Mouse (Mus musculus): ENCODE results near the gene Qrich1. TPM values are rescaled to one million over a fixed set of nuclear protein-coding genes. Genes with fewer than 3 reads are reported as not detected.

Qrich1 gene
- polyA plus RNA-seq, 1 experiment from 2014 or later, result 148 TPM

- Histone ChIP-seq H3K27ac (replicated peaks) (no peak overlapping the region), H3K9me3 (no peaks in the 10 kb centered on the region), H3K4me2 (replicated peaks) (no peak overlapping the region), H3K4me1 (no peaks in the 10 kb centered on the region), H3K9ac (replicated peaks) (no peak overlapping the region), H3K27me3 (no peaks in the 10 kb centered on the region), H3K4me3 (no peak overlapping the region), H3K36me3 (peaks cover 76% of the 10 kb centered on the region)
- 94% methylated on average over 1 of the region's 1 CpGs for WGBS
- no peak for ATAC-seq (replicated peaks)
Observed at GRCm38 (mm10) chr9:108531496-108531895, 14.9 kb downstream of the Qrich1 start.

GRCm38 (mm10) chr9:108540846-108541245, 24.2 kb downstream of the Qrich1 start:
- Histone ChIP-seq H3K4me2 (replicated peaks) (no peak overlapping the region), H3K9me3 (no peaks in the 10 kb centered on the region)
- no peak for ATAC-seq (replicated peaks)

GRCm38 (mm10) chr9:108545986-108546385, 29.4 kb downstream of the Qrich1 start:
- Histone ChIP-seq H3K4me1 (no peaks in the 10 kb centered on the region), H3K9ac (replicated peaks) (no peak overlapping the region), H3K4me2 (replicated peaks) (no peak overlapping the region), H3K27me3 (no peaks in the 10 kb centered on the region), H3K36me3 (peaks cover 88% of the 10 kb centered on the region), H3K9me3 (no peaks in the 10 kb centered on the region), H3K4me3 (no peak overlapping the region), H3K27ac (replicated peaks) (no peak overlapping the region)
- 94% methylated on average over 3 of the region's 3 CpGs for WGBS
- no peak for ATAC-seq (replicated peaks)

More at GRCm38 (mm10) chr9:108540846-108541245, 24.2 kb downstream of the Qrich1 start:
- no peak overlapping the region for H3K27ac ChIP-seq (replicated peaks)
- H3K36me3 ChIP-seq, result peaks cover 83% of the 10 kb centered on the region
- no peak overlapping the region for H3K9ac ChIP-seq (replicated peaks)
- no peaks in the 10 kb centered on the region for H3K27me3 ChIP-seq
- H3K4me3 ChIP-seq, result no peak overlapping the region
- no peaks in the 10 kb centered on the region for H3K4me1 ChIP-seq

- WGBS, result 95% methylated on average over 1 of the region's 1 CpGs
- H3K36me3 ChIP-seq, result peaks cover 88% of the 10 kb centered on the region
- H3K4me3 ChIP-seq, result no peak overlapping the region
- no peaks in the 10 kb centered on the region for H3K9me3 ChIP-seq
- no peak overlapping the region for H3K9ac ChIP-seq (replicated peaks)
- H3K27ac ChIP-seq (replicated peaks), result no peak overlapping the region
- ATAC-seq (replicated peaks), result no peak
- no peak overlapping the region for H3K4me2 ChIP-seq (replicated peaks)
- no peaks in the 10 kb centered on the region for H3K27me3 ChIP-seq
- H3K4me1 ChIP-seq, result no peaks in the 10 kb centered on the region
Observed at GRCm38 (mm10) chr9:108546875-108547274, 30.3 kb downstream of the Qrich1 start.

- Histone ChIP-seq H3K9me3 (no peaks in the 10 kb centered on the region), H3K4me3 (no peak overlapping the region), H3K27me3 (no peaks in the 10 kb centered on the region), H3K36me3 (peaks cover 65% of the 10 kb centered on the region), H3K4me1 (peaks cover 14% of the 10 kb centered on the region), H3K27ac (replicated peaks) (no peak overlapping the region), H3K9ac (replicated peaks) (no peak overlapping the region), H3K4me2 (replicated peaks) (no peak overlapping the region)
- no peak for ATAC-seq (replicated peaks)
- 95% methylated on average over 4 of the region's 4 CpGs for WGBS
Observed at GRCm38 (mm10) chr9:108559169-108559568, 42.6 kb downstream of the Qrich1 start.

GRCm38 (mm10) chr9:108560227-108560841, 43.7 kb downstream of the Qrich1 start, which contains the start of gene Impdh2:
Gene Impdh2, plus strand, starts transcription at chr9:108560286.
- H3K9me3 ChIP-seq, result no peaks in the 10 kb centered on the region
- peak within 1 kb of the TSS; percentile 69 for H3K4me2 ChIP-seq (replicated peaks)
- H3K4me1 ChIP-seq, result peaks cover 14% of the 10 kb centered on the region
- peak within 1 kb of the TSS; percentile 51 for H3K4me3 ChIP-seq
- WGBS, result under 1% methylated on average over 53 of the region's 53 CpGs
- peak; percentile 99 for ATAC-seq (replicated peaks)
- H3K9ac ChIP-seq (replicated peaks), result peak within 1 kb of the TSS; percentile 60
- peak within 1 kb of the TSS; percentile 80 for H3K27ac ChIP-seq (replicated peaks)
- H3K36me3 ChIP-seq, result peaks cover 68% of the 10 kb centered on the region
- no peaks in the 10 kb centered on the region for H3K27me3 ChIP-seq

GRCm38 (mm10) chr9:108563671-108564070, 47.1 kb downstream of the Qrich1 start:
- no peak for ATAC-seq (replicated peaks)
- peaks cover 36% of the 10 kb centered on the region for H3K4me1 ChIP-seq
- no peaks in the 10 kb centered on the region for H3K9me3 ChIP-seq
- no peak overlapping the region for H3K9ac ChIP-seq (replicated peaks)
- no peak overlapping the region for H3K27ac ChIP-seq (replicated peaks)
- no peaks in the 10 kb centered on the region for H3K27me3 ChIP-seq
- H3K4me3 ChIP-seq, result no peak overlapping the region
- H3K4me2 ChIP-seq (replicated peaks), result no peak overlapping the region
- H3K36me3 ChIP-seq, result peaks cover 43% of the 10 kb centered on the region
- WGBS, result 91% methylated on average over 8 of the region's 8 CpGs

GRCm38 (mm10) chr9:108564131-108564530, 47.5 kb downstream of the Qrich1 start:
- Histone ChIP-seq H3K36me3 (peaks cover 38% of the 10 kb centered on the region), H3K9ac (replicated peaks) (no peak overlapping the region), H3K4me2 (replicated peaks) (no peak overlapping the region), H3K9me3 (no peaks in the 10 kb centered on the region), H3K4me1 (peaks cover 41% of the 10 kb centered on the region), H3K4me3 (no peak overlapping the region), H3K27ac (replicated peaks) (no peak overlapping the region), H3K27me3 (no peaks in the 10 kb centered on the region)
- WGBS, result 89% methylated on average over 7 of the region's 7 CpGs
- ATAC-seq (replicated peaks), result no peak

- H3K9ac ChIP-seq (replicated peaks), result peak overlapping the region; percentile 86
- peak overlapping the region; percentile 98 for H3K4me2 ChIP-seq (replicated peaks)
- peaks cover 38% of the 10 kb centered on the region for H3K36me3 ChIP-seq
- ATAC-seq (replicated peaks), result no peak
- H3K4me1 ChIP-seq, result peaks cover 53% of the 10 kb centered on the region
- no peaks in the 10 kb centered on the region for H3K9me3 ChIP-seq
- peak overlapping the region; percentile 80 for H3K4me3 ChIP-seq
- no peaks in the 10 kb centered on the region for H3K27me3 ChIP-seq
- peak overlapping the region; percentile 99 for H3K27ac ChIP-seq (replicated peaks)
- 12% methylated on average over 35 of the region's 35 CpGs for WGBS
Observed at GRCm38 (mm10) chr9:108565881-108566814, 49.5 kb downstream of the Qrich1 start.

- H3K4me2 ChIP-seq (replicated peaks), result peak within 1 kb of the TSS; percentile 98
- H3K27ac ChIP-seq (replicated peaks), result peak within 1 kb of the TSS; percentile 99
- H3K4me3 ChIP-seq, result peak within 1 kb of the TSS; percentile 80
- peaks cover 42% of the 10 kb centered on the region for H3K36me3 ChIP-seq
- WGBS, result under 1% methylated on average over 72 of the region's 73 CpGs
- no peaks in the 10 kb centered on the region for H3K9me3 ChIP-seq
- H3K4me1 ChIP-seq, result peaks cover 45% of the 10 kb centered on the region
- peak within 1 kb of the TSS; percentile 86 for H3K9ac ChIP-seq (replicated peaks)
- ATAC-seq (replicated peaks), result peak; percentile 87
- no peaks in the 10 kb centered on the region for H3K27me3 ChIP-seq
Observed at GRCm38 (mm10) chr9:108566815-108567776, 50.5 kb downstream of the Qrich1 start, which contains the start of gene Ndufaf3. Gene Ndufaf3, minus strand, starts transcription at chr9:108567434.

- H3K4me2 ChIP-seq (replicated peaks), result peak overlapping the region; percentile 98
- peaks cover 47% of the 10 kb centered on the region for H3K36me3 ChIP-seq
- peak overlapping the region; percentile 99 for H3K27ac ChIP-seq (replicated peaks)
- H3K27me3 ChIP-seq, result no peaks in the 10 kb centered on the region
- peaks cover 45% of the 10 kb centered on the region for H3K4me1 ChIP-seq
- no peaks in the 10 kb centered on the region for H3K9me3 ChIP-seq
- H3K9ac ChIP-seq (replicated peaks), result peak overlapping the region; percentile 86
- ATAC-seq (replicated peaks), result no peak
- H3K4me3 ChIP-seq, result peak overlapping the region; percentile 80
- WGBS, result 10% methylated on average over 18 of the region's 18 CpGs
Observed at GRCm38 (mm10) chr9:108567931-108568419, 51.4 kb downstream of the Qrich1 start.

All from forebrain, embryonic 15.5 days (tissue).